Mouse (Mus musculus): ENCODE results near the gene Mtx1.

DNA sequence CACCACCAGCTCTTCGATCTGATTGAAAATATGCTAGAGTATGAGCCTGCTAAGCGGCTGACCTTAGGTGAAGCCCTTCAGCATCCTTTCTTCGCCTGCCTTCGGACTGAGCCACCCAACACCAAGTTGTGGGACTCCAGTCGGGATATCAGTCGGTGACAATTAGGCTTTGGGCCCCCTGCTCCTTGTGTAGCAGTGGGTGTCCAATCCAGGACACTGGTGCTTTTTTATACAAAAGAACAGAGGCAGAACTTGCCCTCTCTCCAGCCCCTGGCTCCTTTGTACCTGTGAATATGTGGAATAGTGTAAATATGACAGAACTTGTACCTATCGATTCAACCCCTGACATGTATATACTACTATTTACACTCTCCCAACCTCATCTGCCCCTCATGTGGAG is 50.5 kb downstream of the Mtx1 start:
- TF ChIP-seq EP300 (IDR thresholded peaks at IDR 0.05; ENCODE audit: low read depth) (no peak), CTCF (IDR thresholded peaks at IDR 0.05; ENCODE audit: low read depth) (no peak)
